Mouse (Mus musculus) A20 (cell line): ENCODE data around the gene Mrpl52.

Experiments
- DNase-seq: peaks from one replicate; pipeline ENCODE4 v3.0.0-alpha.2; 2011; ENCODE audit warnings: low read depth, low spot score

Mrpl52 gene

GRCm38 (mm10) chr14:54432837-54433830, 6.4 kb downstream of the Mrpl52 start:
- no peak for DNase-seq

- no peak for DNase-seq
These were observed 7.3 kb downstream of the Mrpl52 start for GRCm38 (mm10) chr14:54433941-54434531.

GRCm38 (mm10) chr14:54435194-54435918, 8.6 kb downstream of the Mrpl52 start:
- DNase-seq = no peak

- no peak for DNase-seq
These were observed 12.4 kb downstream of the Mrpl52 start for GRCm38 (mm10) chr14:54439155-54439554.

GRCm38 (mm10) chr14:54439610-54440009, 12.9 kb downstream of the Mrpl52 start:
- no peak for DNase-seq

- DNase-seq = no peak
These were observed 13.8 kb downstream of the Mrpl52 start for GRCm38 (mm10) chr14:54440538-54440937.

GRCm38 (mm10) chr14:54441365-54441764, 14.7 kb downstream of the Mrpl52 start:
- no peak for DNase-seq

GRCm38 (mm10) chr14:54442548-54442947, 15.8 kb downstream of the Mrpl52 start:
- no peak for DNase-seq

- DNase-seq = no peak
These were observed 16.5 kb downstream of the Mrpl52 start for GRCm38 (mm10) chr14:54443196-54443595.

GRCm38 (mm10) chr14:54443712-54444618, 17.3 kb downstream of the Mrpl52 start:
- no peak for DNase-seq

- DNase-seq = no peak
These were observed 18.8 kb downstream of the Mrpl52 start for GRCm38 (mm10) chr14:54445476-54445875.

- no peak for DNase-seq
These were observed 26.9 kb downstream of the Mrpl52 start for GRCm38 (mm10) chr14:54453566-54453965.

- no peak for DNase-seq
These were observed 28.2 kb downstream of the Mrpl52 start for GRCm38 (mm10) chr14:54454669-54455528.

GRCm38 (mm10) chr14:54457907-54458569, 31.3 kb downstream of the Mrpl52 start:
- no peak for DNase-seq

GRCm38 (mm10) chr14:54462146-54462545, 35.4 kb downstream of the Mrpl52 start:
- no peak for DNase-seq

- peak; percentile 79 for DNase-seq
These were observed 36.6 kb downstream of the Mrpl52 start for GRCm38 (mm10) chr14:54463108-54463958.

- DNase-seq = peak; percentile 95
These were observed 37.2 kb downstream of the Mrpl52 start, which contains the start of gene Lrp10 for GRCm38 (mm10) chr14:54463959-54464292. Gene Lrp10 (plus strand): TSS chr14:54464137.

- DNase-seq = peak; percentile 94
These were observed 37.7 kb downstream of the Mrpl52 start for GRCm38 (mm10) chr14:54464293-54465005.
